Mouse (Mus musculus): Measurements from ENCODE around the gene Meig1. TPM values are rescaled to one million over a fixed set of nuclear protein-coding genes. Genes with fewer than 3 reads are reported as not detected.

Gene Meig1
- total RNA-seq (2023), result not detected

DNA sequence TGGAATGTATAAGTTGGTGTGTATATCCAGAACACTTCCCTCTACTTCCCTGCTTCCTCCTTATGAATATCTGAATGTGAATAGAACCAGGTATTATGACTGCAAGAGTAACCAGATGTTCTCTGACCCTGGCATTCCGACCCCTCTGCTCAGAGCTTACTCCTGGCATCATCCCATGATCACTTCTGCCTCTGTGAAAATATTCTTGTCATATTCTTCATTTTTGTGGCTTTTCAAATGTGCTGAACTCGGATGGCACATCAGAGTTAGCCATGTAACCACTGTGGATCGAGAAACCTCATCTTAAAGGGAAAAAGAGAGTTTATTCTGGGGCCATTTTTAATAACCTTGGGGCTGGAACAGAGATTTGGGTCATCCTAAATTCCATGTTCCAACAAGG lies at the start of gene Meig1:
Gene Meig1 (minus strand): TSS at position 101 of the 400 bp plus-strand sequence.

DNA sequence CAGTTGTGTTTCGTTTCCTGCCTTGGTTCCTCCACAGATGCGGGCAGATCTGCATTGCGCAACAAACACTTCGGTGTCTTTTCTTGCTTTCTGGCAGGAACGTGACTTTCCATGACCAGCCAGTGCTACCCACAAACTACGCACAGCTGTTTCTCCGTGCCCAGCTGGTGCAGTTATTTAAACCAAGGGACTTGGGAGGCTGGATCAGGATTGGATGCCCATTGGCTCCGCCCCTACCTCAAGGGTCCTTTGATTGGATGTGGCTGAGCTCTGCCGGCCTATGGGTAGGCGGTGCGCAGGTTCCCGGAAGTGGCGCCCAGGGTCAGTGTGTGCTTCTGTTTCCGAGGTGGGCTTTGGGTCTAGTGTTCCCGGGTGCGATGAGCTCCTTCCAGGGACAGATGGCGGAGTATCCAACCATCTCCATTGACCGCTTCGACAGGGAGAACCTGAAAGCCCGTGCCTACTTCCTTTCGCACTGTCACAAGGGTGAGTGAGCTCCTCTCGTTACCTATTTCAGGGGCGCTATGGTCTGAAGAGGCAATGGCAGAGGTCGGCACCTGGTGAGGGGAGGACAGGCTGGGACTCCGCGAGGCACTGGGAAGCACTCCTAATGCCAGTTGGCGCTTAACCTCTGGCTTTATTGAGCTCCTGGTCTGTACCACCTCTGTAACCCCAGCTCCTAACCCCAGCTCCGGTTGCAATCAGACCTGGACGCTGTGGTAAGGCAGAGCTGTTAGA lies 1.6 kb upstream of the Meig1 start, which contains the start of gene Dclre1c:
Gene Dclre1c (plus strand): TSS at position 291 of the 738 bp plus-strand sequence.

GRCm38 (mm10) chr2:3397110-3397509 lies 25.3 kb downstream of the Meig1 start, which contains the start of gene Olah:
Olah (minus strand) TSS chr2:3397210.

Other genes starting within 250 kb of the Meig1 start
- gene Nmt2, start 138.4 kb downstream of the Meig1 start, total RNA-seq (2023), result 34.6 TPM
- 8.0 TPM for gene Rpp38, start 90.0 kb downstream of the Meig1 start, total RNA-seq (2023)
- not detected for gene Acbd7, start 86.5 kb downstream of the Meig1 start, total RNA-seq (2023)
- not detected for gene Olah, start 25.4 kb downstream of the Meig1 start, total RNA-seq (2023)
- gene Dclre1c, start 1.5 kb upstream of the Meig1 start, total RNA-seq (2023), result 34.9 TPM
- gene Suv39h2, start 52.4 kb upstream of the Meig1 start, total RNA-seq (2023), result 1.9 TPM
- 19.3 TPM for gene Gm45902, start 90.1 kb upstream of the Meig1 start, total RNA-seq (2023)
- 104 TPM for gene Hspa14, start 90.2 kb upstream of the Meig1 start, total RNA-seq (2023)
- gene Cdnf, start 90.4 kb upstream of the Meig1 start, total RNA-seq (2023), result 0.62 TPM
- gene Fam107b, start 147.8 kb upstream of the Meig1 start, total RNA-seq (2023), result 356 TPM